Mouse (Mus musculus) megakaryocyte, embryonic 14.5 days (primary cell): ENCODE measurements around the gene Prss34.

Source experiments
- FLI1 ChIP-seq: IDR thresholded peaks from 2 replicates; pipeline ENCODE4 v1.6.1; 2012; ENCODE audit warnings: low read length, inconsistent platforms, mixed read lengths
- GATA1 ChIP-seq: IDR thresholded peaks from 3 replicates; pipeline ENCODE4 v1.6.1; 2012; ENCODE audit warnings: mixed read lengths, low read length, inconsistent platforms, borderline replicate concordance

DNA sequence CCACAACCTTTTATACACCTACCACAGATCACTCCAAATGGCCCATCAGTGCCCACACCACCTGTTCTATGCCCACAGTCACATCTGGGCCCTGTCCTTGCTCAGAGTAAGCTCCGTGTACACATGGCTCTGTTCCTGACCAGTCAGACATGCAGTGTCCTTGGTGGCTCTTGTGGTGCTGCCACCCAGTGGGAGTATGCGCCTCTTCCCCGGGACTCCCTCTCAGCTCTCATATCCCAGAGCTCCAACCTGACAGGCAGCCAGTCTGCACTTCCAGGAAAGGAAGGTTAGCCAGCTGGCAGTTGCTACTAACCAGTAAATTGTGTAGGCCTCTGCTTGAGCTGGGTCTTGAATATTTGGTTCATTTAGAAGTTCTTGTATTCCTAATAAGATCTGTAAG lies 33.7 kb upstream of the Prss34 start:
- TF ChIP-seq GATA1 (no peak), FLI1 (no peak)
